Mouse (Mus musculus): ENCODE results near the gene Slc35a1. TPM values are rescaled to one million over a fixed set of nuclear protein-coding genes. Genes with fewer than 3 reads are reported as not detected.

Slc35a1 gene
- total RNA-seq, 2 experiments from 2014 or later, result 32.7 to 35.1 TPM

GRCm38 (mm10) chr4:34653179-34653578 is 34.1 kb downstream of the Slc35a1 start:
- DNase-seq, result no peak

GRCm38 (mm10) chr4:34644779-34645178 is 42.5 kb downstream of the Slc35a1 start:
- no peak for DNase-seq

- DNase-seq, result no peak
These were observed 46.5 kb downstream of the Slc35a1 start for GRCm38 (mm10) chr4:34640731-34641130.

GRCm38 (mm10) chr4:34639745-34640364 is 47.4 kb downstream of the Slc35a1 start:
- DNase-seq, result no peak

GRCm38 (mm10) chr4:34637851-34638250 is 49.4 kb downstream of the Slc35a1 start:
- no peak for DNase-seq

GRCm38 (mm10) chr4:34637386-34637785 is 49.9 kb downstream of the Slc35a1 start:
- DNase-seq, result no peak

GRCm38 (mm10) chr4:34636036-34636435 is 51.2 kb downstream of the Slc35a1 start:
- DNase-seq, result no peak

- DNase-seq, result no peak
These were observed 53.1 kb downstream of the Slc35a1 start for GRCm38 (mm10) chr4:34634129-34634528.

GRCm38 (mm10) chr4:34629956-34630355 is 57.3 kb downstream of the Slc35a1 start:
- no peak for DNase-seq

- DNase-seq, result peak; percentile 10
These were observed 60.8 kb downstream of the Slc35a1 start for GRCm38 (mm10) chr4:34626401-34626800.

- DNase-seq, result no peak
These were observed 61.7 kb downstream of the Slc35a1 start for GRCm38 (mm10) chr4:34625556-34625955.

- DNase-seq, result no peak
These were observed 71.1 kb downstream of the Slc35a1 start for GRCm38 (mm10) chr4:34616146-34616545.

- DNase-seq, result peak; percentile 26
These were observed 71.9 kb downstream of the Slc35a1 start for GRCm38 (mm10) chr4:34615303-34615702.

GRCm38 (mm10) chr4:34614630-34615094 is 72.6 kb downstream of the Slc35a1 start, which contains the start of the genes Orc3 and Rars2:
Orc3 (minus strand) TSS chr4:34614944.
Rars2 (plus strand) TSS chr4:34614957.
- peak; percentile 96 for DNase-seq

GRCm38 (mm10) chr4:34613571-34614145 is 73.6 kb downstream of the Slc35a1 start:
- DNase-seq, result peak; percentile 49

Other genes with a start within 250 kb of the Slc35a1 start
- 10 to 100 TPM; 61.4 to 65.6 TPM for gene Akirin2, start 136.5 kb downstream of the Slc35a1 start, total RNA-seq (2021)
- 10 to 100 TPM; 56.3 to 81.0 TPM for gene Orc3, start 72.5 kb downstream of the Slc35a1 start, total RNA-seq (2021)
- gene Rars2, start 72.5 kb downstream of the Slc35a1 start, total RNA-seq (2021), result 10 to 100 TPM; 41.6 to 45.8 TPM
- gene Cfap206, start 42.8 kb upstream of the Slc35a1 start, total RNA-seq (2021), result under 1 TPM; 0.55 to 0.87 TPM
- not detected for gene Gm136, start 68.8 kb upstream of the Slc35a1 start, total RNA-seq (2021)
- 10 to 100 TPM; 26.7 to 30.1 TPM for gene Smim8, start 91.0 kb upstream of the Slc35a1 start, total RNA-seq (2021)
- 10 to 100 TPM; 17.8 to 22.9 TPM for gene Zfp292, start 195.5 kb upstream of the Slc35a1 start, total RNA-seq (2021)
- not detected for gene Cga, start 206.3 kb upstream of the Slc35a1 start, total RNA-seq (2021)